Mouse (Mus musculus) frontal cortex, postnatal 14 days (tissue): Measurements from ENCODE around the gene Bag6.
A peak's percentile ranks its signal among the peaks of the same experiment; 100 is the strongest.

Source experiments
- DNase-seq, 2 experiments: peaks; one replicate each; pipeline ENCODE4 v3.0.0; 2022; ENCODE audit warnings: low spot score in 2 of 2

Gene Bag6

GRCm38 (mm10) chr17:35195631-35196320, 60.8 kb downstream of the Bag6 start:
- DNase-seq: peak; percentile 71 to 72

GRCm38 (mm10) chr17:35196321-35196641, 61.3 kb downstream of the Bag6 start:
- no peak for DNase-seq
